Mouse (Mus musculus) gastrocnemius, postnatal 36 days (tissue): Measurements from ENCODE around the gene Rnf145. TPM values are rescaled to one million over a fixed set of nuclear protein-coding genes. Genes with fewer than 3 reads are reported as not detected.
"Not testable (repeated sequence)": the region's sequence is repeated elsewhere in the genome, so short reads cannot be mapped to it uniquely, and the experiment has no call there.

Experiments
- DNase-seq, 2 experiments: peaks; one replicate each; pipeline ENCODE4 v3.0.0; 2022
- intact Hi-C: fragments of 180-260 bp; cut with DNase I; formaldehyde crosslinking; loops from one replicate; pipeline ENCODE4 v1.15.1; 2025
- total RNA-seq, 2 experiments: library from RNA; stranded (reverse); gene quantifications; 2 replicates each; pipeline ENCODE4 v1.2.3; 2021

The Rnf145 gene
- total RNA-seq, 2 experiments from 2014 or later, result 7.0 to 7.1 TPM

DNA sequence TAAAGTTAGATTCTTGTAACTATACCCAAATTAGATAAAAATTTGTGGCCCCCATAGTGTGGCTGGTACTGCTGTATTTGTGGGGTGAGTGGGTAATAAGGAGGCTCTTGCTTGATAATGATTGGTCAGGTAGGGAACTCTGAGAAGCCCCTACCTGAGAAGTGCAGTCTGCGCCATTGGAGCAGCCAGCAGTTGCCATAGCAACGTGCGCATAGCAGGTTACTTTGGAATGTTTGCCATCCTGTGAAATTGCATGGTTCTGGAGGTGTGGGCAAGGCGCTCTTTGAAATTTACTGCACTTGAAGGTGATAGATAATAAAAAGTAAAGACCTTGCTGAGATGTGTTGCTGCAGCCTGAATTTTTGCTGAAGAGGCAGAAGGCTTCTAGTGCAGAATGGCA is 35.6 kb downstream of the Rnf145 start:
- no peak for DNase-seq
- intact Hi-C loops, result no loop called here

DNA sequence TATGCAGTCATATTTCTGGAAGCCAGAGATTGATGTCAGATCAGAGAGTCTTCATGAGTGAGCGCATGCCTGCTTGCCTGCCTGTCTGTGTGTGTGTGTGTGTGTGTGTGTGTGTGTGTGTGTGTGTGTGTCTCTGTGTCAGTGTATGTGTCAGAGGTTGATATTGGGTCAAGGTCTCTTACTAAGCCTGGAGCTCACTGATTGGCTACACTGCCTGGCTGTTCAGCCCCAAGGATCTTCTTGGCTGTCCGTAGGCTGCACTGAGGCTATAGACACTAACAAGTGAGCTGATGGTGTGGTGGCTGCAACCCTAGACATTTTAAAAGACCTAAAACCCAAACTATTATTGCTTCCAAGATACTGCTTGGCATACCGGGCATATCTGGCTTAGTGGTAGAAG is 39.8 kb downstream of the Rnf145 start:
- intact Hi-C loops, result no loop called here

DNA sequence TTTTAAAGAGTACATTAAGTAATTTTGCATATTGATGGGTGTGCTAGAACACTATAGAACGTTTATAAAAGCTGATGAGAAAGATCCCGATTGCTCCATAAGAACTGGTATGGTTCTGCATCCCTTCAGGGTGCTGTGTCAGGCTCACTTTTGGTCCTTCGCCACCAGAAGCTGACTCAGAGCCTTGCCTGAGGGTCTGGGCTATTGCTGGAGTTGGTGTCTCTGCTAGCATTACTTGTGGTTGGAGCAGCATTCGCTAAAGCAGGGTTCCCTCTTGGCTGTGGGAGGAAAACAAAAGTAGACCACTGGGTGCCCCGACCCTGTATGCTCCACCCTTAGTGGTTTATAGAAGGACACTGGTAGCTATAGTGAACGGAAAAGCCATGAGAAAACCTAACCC is 40.7 kb downstream of the Rnf145 start:
- intact Hi-C loops, result no loop called here
- DNase-seq, result no peak

More for the DNA sequence above, 39.8 kb downstream of the Rnf145 start:
- DNase-seq, result no peak

DNA sequence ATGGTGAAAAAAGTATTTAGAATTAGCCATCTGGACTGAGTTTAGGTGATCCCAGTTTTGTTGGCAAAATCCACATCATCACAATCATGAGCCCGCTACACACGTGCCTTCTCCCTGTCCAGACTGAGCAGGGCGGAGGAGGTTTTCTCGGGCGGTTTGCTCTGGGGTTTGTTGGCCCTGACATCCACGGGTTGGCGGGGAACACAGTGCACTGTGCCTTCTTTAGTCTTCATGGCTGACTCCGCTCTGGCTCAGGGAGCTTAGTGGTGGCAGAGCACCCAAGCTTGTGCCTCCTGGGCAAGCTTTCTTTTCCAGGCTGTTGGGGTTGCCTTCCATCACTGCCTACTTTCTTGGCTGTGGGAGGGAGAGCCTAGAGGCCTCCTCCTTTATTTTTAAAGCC is 41.6 kb downstream of the Rnf145 start:
- intact Hi-C loops, result no loop called here
- no peak for DNase-seq

DNA sequence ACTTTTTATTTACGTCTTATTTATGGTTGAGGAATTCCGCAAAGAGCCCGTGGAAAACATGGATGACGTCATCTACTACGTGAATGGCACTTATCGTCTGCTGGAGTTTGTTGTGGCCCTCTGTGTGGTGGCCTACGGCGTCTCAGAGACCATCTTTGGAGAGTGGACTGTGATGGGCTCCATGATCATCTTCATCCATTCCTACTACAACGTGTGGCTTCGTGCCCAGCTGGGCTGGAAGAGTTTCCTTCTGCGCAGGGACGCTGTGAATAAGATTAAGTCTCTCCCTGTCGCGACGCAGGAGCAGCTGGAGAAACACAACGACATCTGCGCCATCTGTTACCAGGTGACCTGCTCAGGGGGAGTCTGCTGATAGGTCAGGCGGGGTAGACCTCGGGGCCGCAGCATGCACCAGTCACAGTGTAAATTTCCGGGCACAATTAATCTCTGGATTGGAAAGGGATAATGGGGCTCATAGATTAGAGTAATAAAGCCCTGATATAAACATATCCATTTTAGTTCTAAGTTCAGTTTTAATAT is 42.8 kb downstream of the Rnf145 start:
- DNase-seq, result no peak
- intact Hi-C loops, result no loop called here

DNA sequence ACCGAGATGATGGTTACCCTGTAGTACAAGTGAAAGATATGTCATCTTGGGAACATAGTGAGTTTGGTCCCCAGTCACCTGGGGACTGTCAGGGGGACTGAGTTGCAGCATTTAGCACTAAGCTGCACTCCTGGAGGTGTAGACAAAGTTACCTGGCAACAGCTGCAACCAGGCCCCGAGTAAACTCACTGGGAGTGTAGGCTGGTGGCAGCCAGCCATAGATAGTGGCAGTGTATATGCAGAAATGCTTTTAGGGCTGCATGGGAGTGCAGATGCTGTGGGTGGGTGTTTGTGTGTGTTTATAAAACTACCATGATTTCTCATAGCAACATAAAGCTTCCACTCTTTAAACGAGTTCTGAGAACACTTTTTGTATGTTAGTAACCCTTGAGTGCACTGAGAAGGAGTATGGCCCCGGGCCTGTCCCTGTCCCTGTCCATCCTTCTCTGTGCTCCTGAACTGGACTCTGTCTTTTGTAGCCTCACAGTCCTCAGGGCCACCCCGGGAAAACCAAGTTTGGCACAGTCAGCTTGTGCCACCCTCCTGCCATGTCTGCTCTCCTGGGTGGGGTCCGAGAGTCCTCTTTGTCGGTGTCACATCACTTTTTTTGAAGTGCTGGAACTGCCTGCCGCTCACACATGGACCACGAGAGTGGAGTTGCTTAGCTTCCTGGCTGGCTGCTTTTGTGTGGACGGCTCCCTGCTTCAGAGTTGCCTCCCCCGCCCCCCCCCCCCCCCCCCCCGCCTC is 43.8 kb downstream of the Rnf145 start:
- intact Hi-C loops, result no loop called here

DNA sequence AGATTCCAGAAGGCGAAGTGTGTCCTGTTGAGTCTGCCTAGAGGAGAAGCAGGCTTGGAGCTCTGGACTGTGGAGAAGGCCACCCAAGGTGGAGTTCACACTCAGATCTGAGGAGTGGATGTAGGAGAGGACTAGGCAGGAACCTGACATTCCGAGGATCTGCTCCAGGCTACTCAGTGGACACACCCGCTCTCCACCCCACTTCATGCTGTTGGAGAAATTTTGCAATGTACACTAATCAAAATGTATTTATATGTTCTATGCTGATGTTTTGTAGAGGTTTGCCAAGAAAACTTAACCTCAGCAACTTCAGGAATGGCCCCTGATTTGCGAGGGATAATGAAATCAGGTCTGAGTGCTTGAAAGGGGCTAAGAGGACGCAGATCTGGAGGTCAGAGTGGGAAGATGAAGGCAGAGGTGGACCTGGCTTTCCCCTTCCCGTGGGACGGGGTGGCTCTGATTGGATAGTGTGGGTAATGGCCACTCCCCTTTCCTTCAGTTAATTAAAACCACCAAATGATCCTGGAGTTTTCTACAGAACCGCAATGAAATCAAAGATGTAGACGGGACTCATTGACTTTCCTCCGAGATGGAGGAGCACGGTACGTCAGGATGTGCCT is 45.6 kb downstream of the Rnf145 start:
- DNase-seq, result no peak
- intact Hi-C loops, result no loop called here

More for the DNA sequence above, 43.8 kb downstream of the Rnf145 start:
- DNase-seq, result no peak

DNA sequence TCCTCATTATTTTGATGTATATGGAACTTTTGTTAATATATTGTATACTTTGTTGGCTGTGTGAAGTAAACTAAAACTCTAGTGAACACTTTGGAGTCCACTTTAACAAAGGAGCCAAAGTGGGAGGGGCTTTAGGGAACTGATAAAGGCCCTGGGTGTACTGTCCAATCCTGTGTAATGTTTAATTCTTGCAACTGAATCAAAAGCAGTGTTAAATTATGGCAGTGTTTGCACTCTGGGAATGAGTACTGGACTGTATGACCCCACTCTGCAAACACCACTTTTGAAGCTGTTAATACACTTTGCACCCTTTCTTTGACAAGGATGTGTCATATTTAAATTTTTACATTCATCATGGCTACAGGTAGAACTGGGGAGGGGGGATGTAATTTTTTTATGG is 46.2 kb downstream of the Rnf145 start:
- intact Hi-C loops, result no loop called here
- DNase-seq, result no peak

DNA sequence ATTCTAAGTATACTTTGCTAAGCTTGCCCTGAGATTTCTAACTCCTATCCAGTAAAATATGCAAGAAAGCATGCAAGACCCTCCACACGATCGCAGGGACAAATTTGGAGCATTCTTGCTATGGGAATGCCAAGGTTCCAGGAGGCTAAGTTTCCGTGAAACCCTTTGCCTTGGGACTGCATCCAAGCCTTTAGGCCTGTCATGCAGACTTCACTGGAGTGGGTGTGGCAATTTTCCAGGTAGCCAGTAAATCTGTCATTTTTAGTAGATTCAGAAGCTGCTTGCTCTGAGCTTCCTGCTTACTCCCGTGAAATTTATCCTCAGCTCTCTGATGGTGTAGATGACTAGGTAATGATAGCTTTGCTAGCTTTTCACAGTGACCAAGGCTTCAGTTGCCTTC is 51.6 kb downstream of the Rnf145 start:
- intact Hi-C loops, result loop anchor here (5.0 kb wide), 1 partner anchor 808 kb away; no protein-coding TSS in a partner anchor
- not testable (repeated sequence) for DNase-seq

DNA sequence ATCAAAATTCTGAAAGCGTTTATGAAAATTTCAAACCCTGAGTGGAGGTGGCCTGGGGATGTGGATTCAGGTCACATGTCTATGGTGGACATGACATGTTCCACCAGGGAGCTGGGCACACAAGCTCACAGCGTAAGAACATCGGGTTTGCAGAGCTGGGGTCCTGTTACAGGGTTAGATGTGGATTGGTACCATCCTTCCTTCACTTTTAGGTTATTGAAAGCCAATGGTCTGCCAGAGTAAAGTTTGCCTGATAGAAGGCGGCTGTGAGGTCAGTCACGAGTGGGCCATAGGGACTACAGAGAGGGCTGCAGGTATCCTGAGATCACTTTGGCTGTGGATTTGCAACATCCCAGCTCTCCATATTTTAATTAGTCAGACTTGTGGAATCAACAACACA is 54.0 kb downstream of the Rnf145 start:
- intact Hi-C loops, result loop anchor here (5.0 kb wide), 1 partner anchor 810 kb away; no protein-coding TSS in a partner anchor
- DNase-seq, result no peak

DNA sequence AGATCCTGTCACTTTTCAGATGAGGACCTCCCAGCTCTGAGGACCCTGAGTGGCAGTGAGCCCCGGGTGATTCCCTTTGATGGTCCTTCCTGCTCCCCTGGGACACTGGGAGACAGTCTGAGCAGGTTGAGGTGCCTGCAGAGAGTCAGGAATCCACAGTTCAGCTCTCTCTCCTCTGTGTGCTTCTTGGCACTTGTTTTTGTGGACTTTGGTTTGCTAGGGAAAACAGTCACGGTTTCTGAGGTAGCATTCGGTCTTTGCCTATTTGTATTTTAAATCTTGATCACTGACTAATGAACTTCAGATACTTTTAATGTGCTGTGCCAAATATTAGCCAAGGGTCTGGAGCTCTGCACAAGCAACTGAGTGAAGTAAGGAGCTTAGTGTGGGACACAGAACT is 54.6 kb downstream of the Rnf145 start:
- no peak for DNase-seq
- intact Hi-C loops, result loop anchor here (5.0 kb wide), 1 partner anchor 811 kb away; no protein-coding TSS in a partner anchor

DNA sequence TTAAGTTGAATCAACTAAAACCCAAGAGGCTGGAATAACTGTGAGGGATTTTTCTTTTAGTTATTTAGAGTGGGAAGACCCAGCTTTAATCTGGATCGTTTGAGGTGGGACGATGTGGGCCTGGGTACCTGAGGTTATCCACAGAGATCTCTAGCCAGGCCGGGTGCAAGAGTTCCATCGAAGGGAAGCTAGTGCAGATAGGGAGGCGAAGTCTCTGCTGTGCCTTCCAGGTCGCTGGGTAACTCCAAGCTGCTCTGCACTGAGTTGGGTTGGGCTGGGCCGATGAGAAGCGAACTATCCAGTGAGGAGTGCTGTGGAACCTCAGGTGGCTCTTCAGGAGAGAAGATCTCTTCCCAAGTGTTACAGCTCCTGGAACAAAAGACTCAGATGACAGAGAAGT is 55.6 kb downstream of the Rnf145 start:
- intact Hi-C loops, result loop anchor here (5.0 kb wide), 1 partner anchor 812 kb away; no protein-coding TSS in a partner anchor

DNA sequence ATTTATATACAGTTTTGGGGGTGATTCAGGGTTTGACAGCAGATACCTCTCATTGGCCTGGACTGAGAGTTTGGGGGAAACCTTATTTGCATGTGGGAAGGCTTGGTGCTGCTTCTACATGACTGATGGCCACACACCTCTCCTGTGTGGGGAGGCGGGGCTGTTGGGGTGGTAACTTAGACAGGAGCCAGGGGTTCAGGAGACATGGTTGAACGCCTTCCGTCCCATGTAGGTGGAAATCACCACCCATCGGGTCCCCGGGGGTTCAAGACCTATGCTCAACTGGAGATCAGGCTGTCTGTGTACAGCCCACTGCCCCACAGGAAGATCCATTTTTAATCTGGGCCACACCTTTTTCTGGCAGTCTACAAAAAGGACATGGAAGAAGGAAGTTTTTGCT is 56.1 kb downstream of the Rnf145 start:
- DNase-seq, result no peak
- intact Hi-C loops, result loop anchor here (5.0 kb wide), 1 partner anchor 813 kb away; no protein-coding TSS in a partner anchor

More for the DNA sequence above, 55.6 kb downstream of the Rnf145 start:
- no peak for DNase-seq

DNA sequence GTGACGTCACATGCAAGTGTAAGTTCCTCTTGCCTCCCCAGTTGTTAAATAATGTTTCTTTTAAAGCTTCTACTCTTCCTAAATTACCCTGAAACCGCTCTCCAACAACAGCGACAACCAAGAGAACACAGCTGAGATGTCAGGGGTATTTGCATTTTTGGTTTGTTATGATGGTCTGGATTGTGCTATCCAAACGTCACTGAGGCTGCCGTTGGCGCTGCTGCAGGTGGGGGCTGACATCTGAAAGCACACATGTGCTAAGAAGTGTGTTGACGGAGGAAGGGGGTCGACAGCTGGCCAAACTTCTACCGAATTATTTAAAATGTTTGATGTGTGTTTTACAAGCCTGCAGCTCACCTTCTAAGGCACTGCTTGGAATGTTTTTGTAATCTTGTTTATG is 59.1 kb downstream of the Rnf145 start:
- intact Hi-C loops, result no loop called here
- no peak for DNase-seq

DNA sequence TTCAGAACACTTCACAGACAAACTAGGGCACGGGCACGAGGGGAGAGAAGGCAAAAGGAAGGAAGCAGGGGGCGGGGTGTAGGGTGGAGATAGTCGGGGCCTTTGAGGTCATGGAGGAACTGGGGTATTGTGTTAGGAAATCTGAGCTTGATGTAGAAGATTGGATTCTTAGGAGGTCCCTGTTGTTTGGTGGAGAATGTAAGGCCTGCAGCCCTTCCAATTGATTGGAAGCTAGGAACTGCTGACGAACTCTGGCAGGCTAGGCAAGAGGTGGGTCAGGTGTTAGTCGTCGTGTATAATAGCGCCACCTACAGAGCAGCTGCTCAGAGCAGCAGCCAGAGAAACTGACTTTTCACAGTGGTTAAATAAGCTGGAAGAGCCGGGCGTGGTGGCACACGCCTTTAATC is 62.5 kb downstream of the Rnf145 start:
- peak in 1 of 2 experiments; percentile 19 for DNase-seq
- intact Hi-C loops, result loop anchor here (10.0 kb wide), 1 partner anchor 1304 kb away; no protein-coding TSS in a partner anchor

DNA sequence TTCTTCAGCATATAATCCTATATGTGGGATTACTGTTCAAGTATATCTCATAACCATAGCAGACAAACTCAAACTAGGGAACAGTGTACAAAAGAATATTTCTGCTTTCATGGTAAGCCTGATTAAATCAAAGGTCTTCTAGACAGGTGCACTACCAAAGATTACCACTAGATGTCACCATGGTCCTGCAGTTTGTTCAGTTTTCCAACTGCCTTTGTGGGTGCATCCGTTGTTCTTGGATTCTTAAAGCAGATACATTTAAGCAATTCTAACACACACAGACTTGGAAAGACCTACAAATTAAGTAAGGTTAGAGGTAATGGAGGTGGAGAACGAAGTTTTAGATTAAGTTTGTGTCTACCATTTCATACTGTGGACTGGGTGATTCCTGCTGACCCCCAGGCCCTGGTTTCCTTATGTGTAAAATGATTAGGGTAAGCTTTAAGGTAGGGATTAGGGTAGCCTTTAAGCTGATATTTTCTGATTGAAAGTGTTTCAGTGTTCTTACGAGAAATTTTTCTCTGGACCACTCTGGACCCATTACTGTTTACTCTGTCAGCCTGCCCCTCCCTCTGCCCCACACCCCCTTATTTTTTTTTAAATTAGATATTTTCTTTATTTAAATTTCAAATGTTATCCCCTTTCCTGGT is 67.4 kb downstream of the Rnf145 start:
- peak in 1 of 2 experiments; percentile 34 for DNase-seq
- intact Hi-C loops, result loop anchor here (10.0 kb wide), 1 partner anchor 1299 kb away; no protein-coding TSS in a partner anchor

DNA sequence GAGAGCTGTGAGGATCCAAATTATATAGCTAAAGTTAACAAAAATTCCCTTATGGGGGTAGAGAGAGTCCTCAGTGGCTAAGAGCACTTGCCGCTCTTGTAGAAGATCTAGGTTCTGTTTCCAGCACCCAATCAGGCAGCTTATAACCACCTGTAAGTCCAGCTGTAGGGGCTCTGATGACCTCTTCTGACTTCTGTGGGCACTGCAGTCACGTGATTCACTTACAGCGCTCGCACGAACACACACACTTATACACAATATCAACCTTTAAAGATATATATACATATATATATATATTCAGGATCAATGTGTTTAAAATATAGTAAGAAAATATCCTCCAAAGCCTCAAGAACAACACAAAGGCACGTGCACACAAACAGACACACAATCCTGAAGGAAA is 74.3 kb downstream of the Rnf145 start:
- intact Hi-C loops, result no loop called here
- no peak for DNase-seq

DNA sequence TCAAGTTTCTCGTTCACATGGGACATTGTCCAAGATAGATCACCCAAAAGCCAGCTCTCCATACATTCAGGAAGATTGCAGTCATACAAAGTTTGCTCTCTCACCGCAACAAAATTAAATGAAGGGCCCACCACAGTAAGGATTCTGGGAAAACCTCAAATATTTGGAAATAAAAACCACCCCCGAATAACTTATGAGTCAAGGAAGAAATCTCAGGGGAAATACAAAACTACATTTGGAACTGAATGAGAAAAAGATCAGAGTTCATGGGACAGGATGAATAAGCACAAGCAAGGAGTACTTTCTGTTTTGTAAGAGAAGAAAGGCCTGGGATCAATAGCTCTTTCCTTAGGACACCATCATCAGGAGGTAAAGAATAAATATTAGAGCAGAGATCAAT is 76.0 kb downstream of the Rnf145 start:
- DNase-seq, result no peak
- intact Hi-C loops, result no loop called here

DNA sequence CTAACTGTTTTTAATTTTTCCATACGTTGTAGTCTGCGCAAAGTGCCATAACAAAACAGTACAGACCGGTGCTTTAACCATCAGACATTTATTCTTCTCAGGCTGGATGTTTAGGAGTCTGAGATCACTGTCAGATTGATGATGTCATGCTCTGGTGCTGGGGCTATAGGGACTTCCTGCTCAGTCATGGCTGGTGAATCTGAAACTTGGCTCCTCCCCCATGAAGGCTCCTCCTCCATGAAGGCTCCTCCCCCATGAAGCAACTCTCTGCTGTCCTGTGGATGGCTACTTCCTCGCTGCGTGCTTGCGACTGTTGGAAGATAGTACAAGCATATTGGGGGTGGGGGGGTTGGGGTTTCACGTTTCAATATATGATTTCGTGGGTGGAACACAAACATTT is 88.1 kb downstream of the Rnf145 start:
- intact Hi-C loops, result no loop called here
- DNase-seq, result no peak

DNA sequence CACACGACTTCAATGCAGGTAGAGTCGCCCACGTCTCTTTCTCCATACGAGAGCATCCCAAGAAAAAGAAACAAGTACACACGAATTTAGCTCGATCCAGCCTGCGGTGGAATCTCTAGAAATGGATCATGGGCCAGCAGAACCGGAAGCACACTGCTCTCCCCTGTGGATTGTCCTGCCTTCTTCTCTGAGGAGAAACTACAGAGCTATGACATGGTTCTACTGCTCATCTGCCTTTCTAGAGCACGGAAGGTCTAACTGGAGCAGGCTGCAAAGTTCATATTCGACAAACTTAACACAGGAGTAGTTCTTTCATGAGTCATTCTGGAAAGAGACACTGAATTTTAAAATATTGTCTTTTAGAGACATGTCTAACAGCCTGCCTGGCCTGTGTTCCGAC is 89.9 kb downstream of the Rnf145 start:
- DNase-seq, result no peak
- intact Hi-C loops, result no loop called here
